Comparison of ENCODE assay signal across 7 mouse cellular contexts in the genomic region with DNA sequence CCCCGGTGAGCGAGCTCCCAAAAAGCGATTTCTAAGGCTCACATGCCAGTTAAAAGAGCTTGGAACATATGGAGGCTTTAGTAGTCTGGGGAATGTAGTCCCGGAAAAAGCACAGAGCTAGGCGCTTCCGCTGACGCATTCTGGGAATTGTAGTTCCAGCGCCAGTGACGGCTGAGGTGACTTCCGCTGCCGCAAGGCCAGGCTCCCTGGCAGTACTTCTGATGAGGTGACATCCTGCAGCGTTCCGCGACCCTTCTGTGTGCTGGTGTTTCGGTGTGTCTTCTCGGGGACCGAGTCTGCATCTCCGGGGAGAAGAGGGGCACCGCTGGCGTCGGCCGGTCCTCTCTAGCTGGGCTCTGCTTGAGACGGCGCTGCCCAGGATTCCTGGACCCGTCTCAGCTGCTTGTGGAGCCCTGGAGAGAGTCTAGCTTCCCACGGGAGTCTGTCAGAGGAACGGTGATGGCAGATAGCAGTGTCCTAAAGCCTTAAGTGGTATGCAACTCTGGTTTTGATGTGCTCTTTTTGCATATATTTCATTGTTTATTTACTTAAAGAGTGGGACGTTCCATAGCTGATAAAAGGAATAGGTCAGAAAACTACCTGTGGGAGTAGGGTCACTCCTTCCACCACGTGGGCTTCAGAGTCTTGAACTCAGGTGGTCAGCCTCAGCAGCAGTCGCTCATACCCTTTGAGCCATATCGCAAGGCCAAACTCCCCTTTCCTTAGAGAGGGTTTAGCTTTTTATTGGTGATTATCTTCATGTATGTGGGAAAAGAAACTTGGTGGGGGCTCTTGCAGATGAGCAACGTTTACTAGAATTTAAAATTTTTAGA. TPM values are rescaled to one million over a fixed set of nuclear protein-coding genes. Genes with fewer than 3 reads are reported as not detected.
DNase-seq lines count a peak whose midpoint lies in the region; ATAC-seq lines count a peak whose summit lies in the region.

A gene (plus strand): TSS at position 174 of the 833 bp plus-strand sequence.

- H3K4me2 ChIP-seq in midbrain, embryonic 13.5 days (replicated peaks), result peak within 1 kb of the TSS; percentile 74

- peak within 1 kb of the TSS; percentile 84 for H3K27ac ChIP-seq in embryonic facial prominence, embryonic 10.5 days (replicated peaks)
- peak within 1 kb of the TSS; percentile 75 for H3K27ac ChIP-seq in limb, embryonic 10.5 days
- 0 out of 2 replicates have a peak within 1 kb of the TSS, but pooled peaks have one; percentile 2 for H3K27ac ChIP-seq in midbrain, embryonic 13.5 days

- DNase-seq in adrenal gland, postnatal 10 days, result peak; percentile 88
- peak; percentile 86 for DNase-seq in embryonic facial prominence, embryonic 10.5 days (ENCODE audit: low spot score)
- peak; percentile 56 for DNase-seq in gonadal fat pad, adult 2 months (ENCODE audit: low read depth)
- DNase-seq in kidney, adult 11 months, result peak; percentile 85
- peak; percentile 87 for DNase-seq in limb, embryonic 10.5 days (ENCODE audit: low spot score)
- peak; percentile 59 for DNase-seq in spleen, adult 12 weeks (ENCODE audit: low spot score)

- WGBS in embryonic facial prominence, embryonic 10.5 days, result 3% methylated on average over 32 of the region's 32 CpGs
- 4% methylated on average over 32 of the region's 32 CpGs for WGBS in limb, embryonic 10.5 days
- WGBS in midbrain, embryonic 13.5 days, result 4% methylated on average over 32 of the region's 32 CpGs

- H3K4me3 ChIP-seq in embryonic facial prominence, embryonic 10.5 days, result peak within 1 kb of the TSS; percentile 79
- H3K4me3 ChIP-seq in limb, embryonic 10.5 days, result peak within 1 kb of the TSS; percentile 63
- peak within 1 kb of the TSS; percentile 74 for H3K4me3 ChIP-seq in midbrain, embryonic 13.5 days (replicated peaks)

- H3K36me3 ChIP-seq in embryonic facial prominence, embryonic 10.5 days (replicated peaks), result peaks cover 39% of the 10 kb centered on the region
- peaks cover 33% of the 10 kb centered on the region for H3K36me3 ChIP-seq in limb, embryonic 10.5 days
- peaks cover 32% of the 10 kb centered on the region for H3K36me3 ChIP-seq in midbrain, embryonic 13.5 days

- no peaks in the 10 kb centered on the region for H3K27me3 ChIP-seq in embryonic facial prominence, embryonic 10.5 days (replicated peaks; ENCODE audit: low read depth, poor library complexity, severe bottlenecking)
- no peaks in the 10 kb centered on the region for H3K27me3 ChIP-seq in limb, embryonic 10.5 days (ENCODE audit: low read depth, poor library complexity, severe bottlenecking)
- H3K27me3 ChIP-seq in midbrain, embryonic 13.5 days, result no peaks in the 10 kb centered on the region

- H3K9ac ChIP-seq in midbrain, embryonic 13.5 days (replicated peaks), result peak within 1 kb of the TSS; percentile 82

- peak; percentile 97 for ATAC-seq in midbrain, embryonic 13.5 days

- no peaks in the 10 kb centered on the region; the same call in 1 of the 2 replicates for H3K9me3 ChIP-seq in embryonic facial prominence, embryonic 10.5 days
- H3K9me3 ChIP-seq in limb, embryonic 10.5 days (replicated peaks), result no peaks in the 10 kb centered on the region
- H3K9me3 ChIP-seq in midbrain, embryonic 13.5 days, result no peaks in the 10 kb centered on the region

- peaks cover 11% of the 10 kb centered on the region for H3K4me1 ChIP-seq in embryonic facial prominence, embryonic 10.5 days
- peaks cover 10% of the 10 kb centered on the region for H3K4me1 ChIP-seq in limb, embryonic 10.5 days
- H3K4me1 ChIP-seq in midbrain, embryonic 13.5 days (replicated peaks), result peaks cover 20% of the 10 kb centered on the region

RNA-seq across cellular contexts. Expression of the gene that starts here (rescaled TPM):
- total RNA-seq in adrenal gland, postnatal 10 days (2021), result 1 to 10 TPM; 7.2 to 9.9 TPM
- 15.3 and 15.7 TPM in 2 replicates for polyA plus RNA-seq in embryonic facial prominence, embryonic 10.5 days (2016; fragmentation: Nextera tagmentation; extraction: Ambion mirVana)
- polyA plus RNA-seq in gonadal fat pad, adult 2 months (2012; rRNA removed), result 6.0 and 6.7 TPM in 2 replicates
- 12.7 and 15.7 TPM in 2 replicates for polyA plus RNA-seq in limb, embryonic 10.5 days (2016; fragmentation: Nextera tagmentation; extraction: Ambion mirVana)
- 20.6 and 21.4 TPM in 2 replicates for polyA plus RNA-seq in midbrain, embryonic 13.5 days (2015; fragmentation: Nextera tagmentation; extraction: Ambion mirVana)

Comparison
In these comparisons a context has a peak if more than half of its experiments do, and no peak if none do; other contexts are left out.
1. Peak in every context shown above with its lines: DNase-seq, ATAC-seq, H3K4me3 ChIP-seq and H3K27ac ChIP-seq.
2. H3K27ac ChIP-seq: peak in every context shown above with its lines; median percentile 84 in embryonic facial prominence, embryonic 10.5 days; 75 in limb, embryonic 10.5 days; 2 in midbrain, embryonic 13.5 days.